Mouse (Mus musculus): Measurements from ENCODE around the gene Gbgt1. TPM values are rescaled to one million over a fixed set of nuclear protein-coding genes. Genes with fewer than 3 reads are reported as not detected.

Gbgt1 gene
- 1.9 TPM for polyA plus RNA-seq (2015; fragmentation: Illumina TruSeq; extraction: RNeasy Lipid Tissue Mini Kit (QIAGEN cat#74804); ENCODE audit: insufficient read depth, low read depth, low replicate concordance)

DNA sequence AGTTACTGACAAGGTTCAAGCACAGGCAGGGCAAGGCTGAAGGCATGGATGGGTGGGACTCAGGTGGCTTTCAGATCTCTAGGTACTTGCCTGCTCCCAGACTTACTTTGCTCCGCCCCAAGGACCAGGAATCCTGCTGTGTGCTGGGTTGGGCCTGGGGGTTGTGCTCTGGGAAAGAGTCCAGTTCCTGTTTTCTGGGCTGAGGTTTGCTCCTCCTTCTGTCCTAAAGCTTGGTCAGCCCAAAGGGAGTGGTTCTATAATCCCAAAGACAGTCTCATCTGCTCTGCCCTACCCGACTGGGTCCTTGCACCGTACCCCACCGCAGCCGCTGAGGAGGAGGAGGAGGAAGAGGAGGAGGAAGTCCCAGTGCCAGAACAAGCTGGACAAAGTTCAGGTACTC is at the start of gene Gbgt1:
Gbgt1 (plus strand) TSS at position 221 of the 400 bp plus-strand sequence.

DNA sequence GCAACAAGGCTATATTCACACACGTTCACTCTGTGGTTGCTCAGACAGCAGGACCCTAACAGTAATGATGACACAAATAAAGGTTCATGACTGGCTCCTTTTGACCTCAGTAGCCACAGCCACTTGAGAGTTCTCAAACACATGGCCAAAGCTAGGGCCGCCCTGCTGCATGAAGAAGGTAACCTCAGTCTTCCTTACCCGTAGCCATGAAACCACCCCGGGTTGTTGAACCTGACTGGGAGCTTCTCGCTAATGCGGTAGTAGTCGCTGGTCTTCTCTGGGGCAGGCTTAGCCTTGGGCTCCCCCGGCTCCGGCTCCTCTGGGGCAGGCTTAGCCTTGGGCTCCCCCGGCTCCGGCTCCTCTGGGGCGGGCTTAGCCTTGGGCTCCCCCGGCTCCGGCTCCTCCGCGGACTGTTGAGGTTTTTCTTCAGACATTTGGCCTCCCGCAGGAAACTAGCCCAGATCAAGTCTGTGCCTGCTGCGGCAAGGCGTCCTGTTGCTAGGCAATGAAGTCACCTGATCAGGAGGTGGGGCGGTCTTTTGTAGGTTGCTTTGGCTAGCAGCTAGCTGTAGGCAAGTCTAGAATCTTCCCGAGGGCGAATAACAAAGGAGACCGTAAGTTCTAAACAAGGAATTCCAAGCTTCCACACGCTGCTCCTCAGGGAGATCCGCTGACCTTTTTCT is 30.7 kb upstream of the Gbgt1 start, which contains the start of gene 1700007K13Rik:
1700007K13Rik (minus strand) TSS at position 497 of the 683 bp plus-strand sequence.

DNA sequence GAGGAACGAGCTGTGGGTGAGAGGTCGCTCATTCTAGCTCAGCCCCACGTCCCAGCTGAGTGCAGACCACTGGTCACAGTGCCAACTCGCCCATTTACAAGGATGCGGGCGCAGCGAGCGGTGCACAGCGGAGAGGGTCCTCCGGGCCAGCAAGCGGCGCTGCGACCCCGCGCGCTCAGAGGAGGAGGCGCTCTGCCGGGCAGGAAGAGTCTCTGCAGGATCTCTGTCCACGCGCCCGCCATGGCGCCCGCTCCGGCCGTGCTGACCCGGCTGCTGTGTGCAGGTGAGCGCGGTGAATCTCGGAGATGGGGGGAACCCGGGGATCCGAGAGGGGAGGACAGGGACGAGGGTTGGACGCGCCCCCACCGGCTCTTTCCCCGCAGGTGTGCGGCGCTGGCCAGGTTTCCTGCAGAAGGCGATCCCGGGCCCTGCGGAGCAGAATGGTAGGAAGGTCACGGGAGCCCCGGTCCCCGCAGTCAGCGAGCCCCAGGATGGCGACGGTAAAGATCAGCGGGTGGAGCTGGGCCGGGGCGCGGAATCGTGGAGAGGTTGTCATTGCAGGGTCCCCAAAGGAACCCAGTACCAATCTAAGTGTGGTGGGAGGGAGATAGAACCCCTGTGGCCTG is 28.7 kb upstream of the Gbgt1 start, which contains the start of gene Mrps2:
Mrps2 (plus strand) TSS at position 207 of the 626 bp plus-strand sequence.

DNA sequence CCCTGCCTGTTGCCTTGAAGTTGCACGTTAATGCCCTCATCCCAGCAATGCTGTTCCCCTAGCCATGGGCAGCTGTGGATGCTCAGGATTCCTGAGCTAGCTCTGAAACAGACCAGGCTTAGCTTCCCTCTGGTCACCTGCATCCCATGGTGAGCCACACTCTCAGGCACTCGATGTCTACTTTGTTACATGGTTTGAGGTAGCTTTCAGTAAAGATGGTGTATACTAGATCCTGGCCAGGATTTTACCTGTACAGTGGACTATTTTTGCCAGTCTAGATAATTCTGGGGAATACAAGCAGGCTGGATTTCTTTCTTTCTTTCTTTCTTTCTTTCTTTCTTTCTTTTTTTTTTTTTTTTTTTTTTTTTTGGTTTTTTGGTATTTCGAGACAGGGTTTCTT is 9.1 kb downstream of the Gbgt1 start, which contains the start of gene Gm10134:
Gm10134 (plus strand) TSS at position 301 of the 400 bp plus-strand sequence.

DNA sequence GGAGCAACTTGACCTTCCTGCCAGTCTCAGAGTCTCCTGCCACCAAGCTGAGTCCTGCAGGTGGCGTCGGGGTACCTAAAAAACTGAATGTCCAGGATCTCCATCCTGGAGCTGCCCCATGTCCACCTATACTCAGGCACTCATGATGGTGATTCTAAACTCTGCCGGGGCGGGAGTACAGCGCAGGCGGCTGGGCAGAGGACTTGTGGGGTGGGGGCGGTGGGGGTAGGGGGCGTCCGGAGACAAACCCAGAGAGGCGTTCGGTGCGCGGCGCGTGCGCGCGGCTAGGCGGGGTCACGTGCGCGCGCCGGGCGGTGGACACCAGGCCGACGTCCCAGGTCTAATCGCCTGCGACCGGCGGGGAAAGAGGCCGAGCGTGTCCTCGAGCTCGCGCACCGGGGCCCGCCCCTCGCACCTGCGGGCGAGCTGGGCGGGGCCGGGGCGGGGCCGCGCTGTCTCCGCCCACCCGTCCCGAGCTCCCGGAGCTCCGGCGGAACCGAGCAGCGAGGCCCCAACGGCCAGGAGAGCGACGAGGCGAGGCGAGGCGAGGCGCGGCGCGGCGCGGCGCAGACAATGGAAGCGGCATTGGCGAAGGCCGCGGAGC is 16.2 kb downstream of the Gbgt1 start, which contains the start of gene Ralgds:
Ralgds (plus strand) TSS at position 328 of the 604 bp plus-strand sequence.

Other genes starting within 250 kb of the Gbgt1 start
- gene Ppp1r26, start 50.1 kb upstream of the Gbgt1 start, polyA plus RNA-seq (2015; fragmentation: Illumina TruSeq; extraction: RNeasy Lipid Tissue Mini Kit (QIAGEN cat#74804); ENCODE audit: insufficient read depth, low read depth, low replicate concordance): 1.2 TPM
- not detected for gene 1700007K13Rik, start 30.6 kb upstream of the Gbgt1 start, polyA plus RNA-seq (2015; fragmentation: Illumina TruSeq; extraction: RNeasy Lipid Tissue Mini Kit (QIAGEN cat#74804); ENCODE audit: insufficient read depth, low read depth, low replicate concordance)
- gene Mrps2, start 28.8 kb upstream of the Gbgt1 start, polyA plus RNA-seq (2015; fragmentation: Illumina TruSeq; extraction: RNeasy Lipid Tissue Mini Kit (QIAGEN cat#74804); ENCODE audit: insufficient read depth, low read depth, low replicate concordance): 7.0 TPM
- 6.6 TPM for gene Gm10134, start 9.2 kb downstream of the Gbgt1 start, polyA plus RNA-seq (2015; fragmentation: Illumina TruSeq; extraction: RNeasy Lipid Tissue Mini Kit (QIAGEN cat#74804); ENCODE audit: insufficient read depth, low read depth, low replicate concordance)
- gene Ralgds, start 16.2 kb downstream of the Gbgt1 start, polyA plus RNA-seq (2015; fragmentation: Illumina TruSeq; extraction: RNeasy Lipid Tissue Mini Kit (QIAGEN cat#74804); ENCODE audit: insufficient read depth, low read depth, low replicate concordance): 11.4 TPM
- 9,434 TPM for gene Cel, start 66.5 kb downstream of the Gbgt1 start, polyA plus RNA-seq (2015; fragmentation: Illumina TruSeq; extraction: RNeasy Lipid Tissue Mini Kit (QIAGEN cat#74804); ENCODE audit: insufficient read depth, low read depth, low replicate concordance)
- 23.0 TPM for gene Gtf3c5, start 86.9 kb downstream of the Gbgt1 start, polyA plus RNA-seq (2015; fragmentation: Illumina TruSeq; extraction: RNeasy Lipid Tissue Mini Kit (QIAGEN cat#74804); ENCODE audit: insufficient read depth, low read depth, low replicate concordance)
- gene Gfi1b, start 125.1 kb downstream of the Gbgt1 start, polyA plus RNA-seq (2015; fragmentation: Illumina TruSeq; extraction: RNeasy Lipid Tissue Mini Kit (QIAGEN cat#74804); ENCODE audit: insufficient read depth, low read depth, low replicate concordance): not detected
- gene Tsc1, start 144.3 kb downstream of the Gbgt1 start, polyA plus RNA-seq (2015; fragmentation: Illumina TruSeq; extraction: RNeasy Lipid Tissue Mini Kit (QIAGEN cat#74804); ENCODE audit: insufficient read depth, low read depth, low replicate concordance): 4.7 TPM
- gene Spaca9, start 202.8 kb downstream of the Gbgt1 start, polyA plus RNA-seq (2015; fragmentation: Illumina TruSeq; extraction: RNeasy Lipid Tissue Mini Kit (QIAGEN cat#74804); ENCODE audit: insufficient read depth, low read depth, low replicate concordance): not detected
- not detected for gene Ak8, start 203.3 kb downstream of the Gbgt1 start, polyA plus RNA-seq (2015; fragmentation: Illumina TruSeq; extraction: RNeasy Lipid Tissue Mini Kit (QIAGEN cat#74804); ENCODE audit: insufficient read depth, low read depth, low replicate concordance)

Measured in pancreas, adult 10 weeks (tissue).